Mouse (Mus musculus): ENCODE results near the gene Rab13. TPM values are rescaled to one million over a fixed set of nuclear protein-coding genes. Genes with fewer than 3 reads are reported as not detected.
"Not testable (repeated sequence)": the region's sequence is repeated elsewhere in the genome, so short reads cannot be mapped to it uniquely, and the experiment has no call there.

The Rab13 gene
- total and polyA plus RNA-seq, 2 experiments from 2014 or later: 3.9 to 18.5 TPM

GRCm38 (mm10) chr3:90247630-90247959 is 34.1 kb downstream of the Rab13 start:
- no peak for DNase-seq (ENCODE audit: low spot score)
- Histone ChIP-seq H3K27me3 (ENCODE audit: insufficient read depth, low read length) (no peaks in the 10 kb centered on the region), H3K36me3 (ENCODE audit: insufficient read depth, low read length) (peaks cover 8% of the 10 kb centered on the region; the same call in 1 of the 2 replicates), H3K4me2 (ENCODE audit: low read depth, low read length, poor library complexity, severe bottlenecking) (peak overlapping the region; percentile 72), H3K4me3 (ENCODE audit: low read depth, low read length) (peak overlapping the region; percentile 45), H3K27ac (ENCODE audit: low read depth, low read length) (peak overlapping the region; percentile 73), H3K9me3 (ENCODE audit: low read length) (no peaks in the 10 kb centered on the region), H3K9ac (replicated peaks; ENCODE audit: low read length, poor library complexity, severe bottlenecking) (peak overlapping the region; percentile 48), H3K4me1 (ENCODE audit: insufficient read depth, low read length) (0 out of 2 replicates have a peak, but pooled peaks cover 3% of the 10 kb centered on the region)
- peak; percentile 6; the same call in 1 of the 2 replicates for ATAC-seq (ENCODE audit: low FRiP score)
- no peak for TF ChIP-seq CTCF (IDR thresholded peaks at IDR 0.05)
- 0% methylated on average over 3 of the region's 3 CpGs for WGBS

- under 1% methylated on average over 44 of the region's 44 CpGs for WGBS
Observed at GRCm38 (mm10) chr3:90247960-90248745, 34.7 kb downstream of the Rab13 start, which contains the start of gene Slc39a1. Gene Slc39a1 (plus strand): TSS chr3:90248172.

GRCm38 (mm10) chr3:90248746-90249100 is 35.2 kb downstream of the Rab13 start:
- Histone ChIP-seq H3K36me3 (ENCODE audit: insufficient read depth, low read length) (peaks cover 8% of the 10 kb centered on the region; the same call in 1 of the 2 replicates), H3K27ac (ENCODE audit: low read depth, low read length) (peak overlapping the region; percentile 63), H3K4me3 (ENCODE audit: low read depth, low read length) (peak overlapping the region; percentile 45), H3K4me2 (ENCODE audit: low read depth, low read length, poor library complexity, severe bottlenecking) (peak overlapping the region; percentile 72), H3K9ac (replicated peaks; ENCODE audit: low read length, poor library complexity, severe bottlenecking) (peak overlapping the region; percentile 54), H3K27me3 (ENCODE audit: insufficient read depth, low read length) (no peaks in the 10 kb centered on the region), H3K9me3 (ENCODE audit: low read length) (no peaks in the 10 kb centered on the region), H3K4me1 (ENCODE audit: insufficient read depth, low read length) (no peaks in the 10 kb centered on the region)
- 4% methylated on average over 10 of the region's 10 CpGs for WGBS
- TF ChIP-seq CTCF (IDR thresholded peaks at IDR 0.05): no peak
- no peak for ATAC-seq (ENCODE audit: low FRiP score)
- DNase-seq (ENCODE audit: low spot score): no peak

More at GRCm38 (mm10) chr3:90247960-90248745, 34.7 kb downstream of the Rab13 start, which contains the start of gene Slc39a1:
- TF ChIP-seq CTCF (IDR thresholded peaks at IDR 0.05): no peak; the same call in 1 of the 2 replicates
- DNase-seq (ENCODE audit: low spot score): peak; percentile 98
- Histone ChIP-seq H3K27me3 (ENCODE audit: insufficient read depth, low read length) (no peaks in the 10 kb centered on the region), H3K27ac (ENCODE audit: low read depth, low read length) (peak within 1 kb of the TSS; percentile 73), H3K9ac (replicated peaks; ENCODE audit: low read length, poor library complexity, severe bottlenecking) (peak within 1 kb of the TSS; percentile 54), H3K9me3 (ENCODE audit: low read length) (no peaks in the 10 kb centered on the region), H3K4me2 (ENCODE audit: low read depth, low read length, poor library complexity, severe bottlenecking) (peak within 1 kb of the TSS; percentile 72), H3K4me1 (ENCODE audit: insufficient read depth, low read length) (0 out of 2 replicates have a peak, but pooled peaks cover under 1% of the 10 kb centered on the region), H3K36me3 (ENCODE audit: insufficient read depth, low read length) (peaks cover 8% of the 10 kb centered on the region; the same call in 1 of the 2 replicates), H3K4me3 (ENCODE audit: low read depth, low read length) (peak within 1 kb of the TSS; percentile 45)
- peak; percentile 94 for ATAC-seq (ENCODE audit: low FRiP score)

DNA sequence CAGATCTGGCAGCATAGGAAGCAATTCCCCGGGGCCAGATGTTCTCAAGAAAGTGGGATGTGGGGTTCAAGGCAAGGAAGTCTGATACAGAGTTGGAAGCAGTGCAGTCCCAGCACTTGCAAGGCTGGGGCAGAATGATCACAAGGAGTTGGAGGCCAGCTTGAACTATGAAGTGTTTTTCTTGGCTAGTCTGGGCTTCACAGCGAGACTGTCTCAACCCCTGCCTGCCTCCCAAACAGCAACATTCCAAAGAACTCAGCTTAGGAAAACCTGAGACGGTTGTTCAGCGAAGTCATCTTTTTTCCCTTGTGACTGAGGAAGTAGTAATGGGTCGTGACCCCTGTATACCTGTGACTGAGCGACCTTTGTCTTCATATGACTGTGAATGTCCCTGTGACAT is 37.3 kb downstream of the Rab13 start:
- Histone ChIP-seq H3K36me3 (ENCODE audit: insufficient read depth, low read length) (peaks cover 8% of the 10 kb centered on the region; the same call in 1 of the 2 replicates), H3K27me3 (ENCODE audit: insufficient read depth, low read length) (no peaks in the 10 kb centered on the region), H3K4me1 (ENCODE audit: insufficient read depth, low read length) (peaks cover 9% of the 10 kb centered on the region), H3K4me3 (ENCODE audit: low read depth, low read length) (no peak overlapping the region), H3K9me3 (ENCODE audit: low read length) (no peaks in the 10 kb centered on the region), H3K4me2 (ENCODE audit: low read depth, low read length, poor library complexity, severe bottlenecking) (no peak overlapping the region), H3K27ac (ENCODE audit: low read depth, low read length) (no peak overlapping the region), H3K9ac (replicated peaks; ENCODE audit: low read length, poor library complexity, severe bottlenecking) (no peak overlapping the region)
- DNase-seq (ENCODE audit: low spot score) (no peak), ATAC-seq (ENCODE audit: low FRiP score) (no peak)
- TF ChIP-seq CTCF (IDR thresholded peaks at IDR 0.05): no peak
- 87% methylated on average over 6 of the region's 6 CpGs for WGBS

GRCm38 (mm10) chr3:90251731-90252226 is 38.3 kb downstream of the Rab13 start:
- not testable (repeated sequence) for DNase-seq (ENCODE audit: low spot score); H3K27ac ChIP-seq (ENCODE audit: low read depth, low read length); H3K36me3 ChIP-seq (ENCODE audit: insufficient read depth, low read length); H3K4me1 ChIP-seq (ENCODE audit: insufficient read depth, low read length); H3K9me3 ChIP-seq (ENCODE audit: low read length); H3K4me3 ChIP-seq (ENCODE audit: low read depth, low read length); H3K27me3 ChIP-seq (ENCODE audit: insufficient read depth, low read length); ATAC-seq (ENCODE audit: low FRiP score); H3K9ac ChIP-seq (replicated peaks; ENCODE audit: low read length, poor library complexity, severe bottlenecking); H3K4me2 ChIP-seq (ENCODE audit: low read depth, low read length, poor library complexity, severe bottlenecking)
- 93% methylated on average over 9 of the region's 12 CpGs for WGBS

DNA sequence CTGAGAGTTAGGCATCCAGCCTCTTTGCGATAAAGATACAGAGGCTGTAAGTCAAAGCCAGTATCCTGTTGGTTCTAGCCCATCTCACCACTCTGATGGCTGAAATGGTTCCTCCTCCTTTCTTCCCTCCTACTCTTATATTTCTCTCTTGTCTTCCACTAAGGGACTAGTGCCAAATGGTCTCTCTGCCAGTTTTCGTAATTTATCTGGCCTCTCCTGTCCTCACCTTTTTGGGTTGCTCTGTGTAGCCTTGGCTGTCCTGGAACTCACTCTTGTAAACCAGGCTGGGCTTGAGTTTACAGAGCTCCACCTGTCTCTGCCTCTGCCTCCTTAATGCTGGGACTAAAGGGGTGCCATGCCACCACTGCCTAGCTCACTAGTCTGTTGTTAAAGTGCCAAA is 39.2 kb downstream of the Rab13 start:
- H3K27ac ChIP-seq (ENCODE audit: low read depth, low read length); H3K4me3 ChIP-seq (ENCODE audit: low read depth, low read length); H3K9me3 ChIP-seq (ENCODE audit: low read length); ATAC-seq (ENCODE audit: low FRiP score); H3K4me1 ChIP-seq (ENCODE audit: insufficient read depth, low read length); H3K27me3 ChIP-seq (ENCODE audit: insufficient read depth, low read length); H3K4me2 ChIP-seq (ENCODE audit: low read depth, low read length, poor library complexity, severe bottlenecking); H3K9ac ChIP-seq (replicated peaks; ENCODE audit: low read length, poor library complexity, severe bottlenecking); DNase-seq (ENCODE audit: low spot score): not testable (repeated sequence)
- WGBS: 95% methylated on average over 2 of the region's 2 CpGs
- peaks cover 17% of the 10 kb centered on the region for H3K36me3 ChIP-seq (ENCODE audit: insufficient read depth, low read length)

- 77% methylated on average over 1 of the region's 1 CpGs for WGBS
- H3K4me3 ChIP-seq (ENCODE audit: low read depth, low read length); H3K4me1 ChIP-seq (ENCODE audit: insufficient read depth, low read length); H3K27ac ChIP-seq (ENCODE audit: low read depth, low read length); DNase-seq (ENCODE audit: low spot score); H3K9me3 ChIP-seq (ENCODE audit: low read length); H3K9ac ChIP-seq (replicated peaks; ENCODE audit: low read length, poor library complexity, severe bottlenecking); ATAC-seq (ENCODE audit: low FRiP score); H3K27me3 ChIP-seq (ENCODE audit: insufficient read depth, low read length): not testable (repeated sequence)
- H3K36me3 ChIP-seq (ENCODE audit: insufficient read depth, low read length): peaks cover 17% of the 10 kb centered on the region
- peak overlapping the region; percentile 81; the same call in 1 of the 2 replicates for H3K4me2 ChIP-seq (ENCODE audit: low read depth, low read length, poor library complexity, severe bottlenecking)
Observed at GRCm38 (mm10) chr3:90253174-90253573, 39.7 kb downstream of the Rab13 start.
